Mouse (Mus musculus): ENCODE results near the gene Robo4. TPM values are rescaled to one million over a fixed set of nuclear protein-coding genes. Genes with fewer than 3 reads are reported as not detected.

Gene Robo4
- total RNA-seq (2014; rRNA removed; ENCODE audit: low replicate concordance) (29.5 and 44.2 TPM in 2 replicates), polyA plus RNA-seq (2015; fragmentation: Nextera tagmentation; extraction: Ambion mirVana) (10.2 and 12.4 TPM in 2 replicates)

DNA sequence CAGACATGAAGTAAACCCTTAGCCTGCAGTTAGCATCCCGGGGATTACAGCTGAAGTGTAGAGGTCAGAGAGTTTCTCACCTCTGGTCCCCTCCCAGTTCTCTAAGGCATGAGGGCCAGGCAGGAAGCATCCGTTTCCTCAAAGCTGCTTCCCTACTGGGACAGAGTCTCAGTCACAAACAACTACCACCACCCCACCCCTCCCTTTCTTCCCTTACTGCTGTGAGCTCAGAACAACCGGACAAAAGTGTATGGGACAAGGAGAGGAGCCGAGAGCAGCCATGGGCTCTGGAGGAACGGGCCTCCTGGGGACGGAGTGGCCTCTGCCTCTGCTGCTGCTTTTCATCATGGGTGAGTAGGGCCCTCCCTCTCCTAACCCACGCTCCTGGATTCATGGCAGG is at the start of gene Robo4:
Robo4 (plus strand) TSS at position 96 of the 400 bp plus-strand sequence.
- 12% methylated on average over 7 of the region's 7 CpGs for WGBS
- Histone ChIP-seq H3K4me1 (ENCODE audit: control insufficient read depth, insufficient read depth) (no peaks in the 10 kb centered on the region; the same call in 1 of the 2 replicates), H3K9ac (replicated peaks; ENCODE audit: low read depth, low read length) (peak within 1 kb of the TSS; percentile 14), H3K4me2 (ENCODE audit: low read depth, low read length) (peak within 1 kb of the TSS; percentile 49), H3K27me3 (ENCODE audit: control insufficient read depth, insufficient read depth, low read length) (no peaks in the 10 kb centered on the region), H3K36me3 (replicated peaks; ENCODE audit: control insufficient read depth, insufficient read depth, low read length) (no peaks in the 10 kb centered on the region), H3K27ac (ENCODE audit: low read depth) (peak within 1 kb of the TSS; percentile 83), H3K9me3 (replicated peaks; ENCODE audit: control insufficient read depth, low read length) (no peaks in the 10 kb centered on the region), H3K4me3 (ENCODE audit: low read depth, low read length) (peak within 1 kb of the TSS; percentile 32)
- peak; percentile 70 for DNase-seq (ENCODE audit: low spot score)
- TF ChIP-seq EP300 (IDR thresholded peaks at IDR 0.05; ENCODE audit: low read depth) (no peak), CTCF (IDR thresholded peaks at IDR 0.05; ENCODE audit: low read depth) (no peak)
- ATAC-seq (ENCODE audit: insufficient read depth, low read depth): peak; percentile 67

DNA sequence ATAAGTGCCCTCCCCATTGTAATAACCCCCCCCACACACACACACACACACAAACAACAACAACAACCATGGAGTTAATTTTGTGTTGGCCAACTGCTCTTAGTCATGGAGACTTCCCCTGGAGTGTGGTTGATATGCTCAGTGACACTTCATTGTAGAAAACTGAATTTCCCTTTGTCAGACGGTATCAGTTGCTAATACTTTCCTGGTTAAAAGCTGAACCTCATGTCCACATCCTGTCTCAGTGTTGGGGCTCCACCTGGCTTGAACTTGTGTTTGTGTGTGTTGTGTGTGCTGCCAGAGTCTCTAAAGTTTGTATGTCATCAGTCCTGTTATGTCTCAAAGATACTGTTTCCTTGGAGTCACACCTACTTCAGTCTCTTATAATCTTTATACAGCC is 47.2 kb upstream of the Robo4 start:
- WGBS: 62% methylated on average over 1 of the region's 1 CpGs
- H3K4me3 ChIP-seq (ENCODE audit: low read depth, low read length): no peak overlapping the region
- H3K4me2 ChIP-seq (ENCODE audit: low read depth, low read length): no peak overlapping the region
- no peak for DNase-seq (ENCODE audit: low spot score)
- no peak for TF ChIP-seq CTCF (IDR thresholded peaks at IDR 0.05; ENCODE audit: low read depth)
- TF ChIP-seq EP300 (IDR thresholded peaks at IDR 0.05; ENCODE audit: low read depth): no peak
- no peaks in the 10 kb centered on the region for H3K36me3 ChIP-seq (replicated peaks; ENCODE audit: control insufficient read depth, insufficient read depth, low read length)
- H3K9ac ChIP-seq (replicated peaks; ENCODE audit: low read depth, low read length): no peak overlapping the region
- no peaks in the 10 kb centered on the region for H3K4me1 ChIP-seq (ENCODE audit: control insufficient read depth, insufficient read depth)
- H3K27ac ChIP-seq (ENCODE audit: low read depth): no peak overlapping the region
- no peaks in the 10 kb centered on the region for H3K27me3 ChIP-seq (ENCODE audit: control insufficient read depth, insufficient read depth, low read length)
- no peaks in the 10 kb centered on the region for H3K9me3 ChIP-seq (replicated peaks; ENCODE audit: control insufficient read depth, low read length)
- no peak for ATAC-seq (ENCODE audit: insufficient read depth, low read depth)

DNA sequence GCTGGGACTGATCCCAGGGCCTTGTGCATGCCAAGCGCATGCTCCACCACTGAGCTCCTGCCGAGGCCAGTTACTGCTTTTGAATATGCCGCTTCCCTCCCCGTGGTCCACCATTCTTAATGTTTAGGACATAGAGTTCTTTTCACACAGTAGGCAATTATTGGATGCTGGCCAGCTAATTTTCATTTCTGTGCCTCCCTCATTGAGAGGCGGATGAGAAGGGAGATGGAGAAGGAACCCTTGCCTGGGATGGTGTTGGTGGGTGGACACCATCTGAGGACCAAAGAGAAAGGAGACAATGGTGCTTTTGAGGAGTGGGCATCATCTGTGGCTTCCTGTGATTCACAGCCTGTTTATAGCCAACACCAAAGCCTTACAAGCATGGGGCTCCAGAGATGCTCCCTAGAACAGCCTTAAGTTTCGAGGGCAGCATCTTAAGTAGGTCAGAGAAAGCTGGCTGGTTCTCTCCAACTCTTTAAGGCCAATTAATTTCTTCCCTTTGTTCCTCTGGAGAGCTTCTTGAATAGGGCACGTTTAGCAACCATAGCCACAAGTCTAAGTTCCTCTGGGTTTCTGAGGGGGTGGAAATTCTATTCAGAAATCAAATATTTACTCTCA is 42.9 kb upstream of the Robo4 start:
- ATAC-seq (ENCODE audit: insufficient read depth, low read depth) (no peak), DNase-seq (ENCODE audit: low spot score) (no peak)
- Histone ChIP-seq H3K27ac (ENCODE audit: low read depth) (no peak overlapping the region), H3K4me3 (ENCODE audit: low read depth, low read length) (no peak overlapping the region), H3K4me1 (ENCODE audit: control insufficient read depth, insufficient read depth) (no peaks in the 10 kb centered on the region), H3K9me3 (replicated peaks; ENCODE audit: control insufficient read depth, low read length) (no peaks in the 10 kb centered on the region), H3K4me2 (ENCODE audit: low read depth, low read length) (no peak overlapping the region), H3K9ac (replicated peaks; ENCODE audit: low read depth, low read length) (no peak overlapping the region), H3K27me3 (ENCODE audit: control insufficient read depth, insufficient read depth, low read length) (no peaks in the 10 kb centered on the region), H3K36me3 (replicated peaks; ENCODE audit: control insufficient read depth, insufficient read depth, low read length) (no peaks in the 10 kb centered on the region)
- no peak for TF ChIP-seq EP300 (IDR thresholded peaks at IDR 0.05; ENCODE audit: low read depth)
- no peak for TF ChIP-seq CTCF (IDR thresholded peaks at IDR 0.05; ENCODE audit: low read depth)
- 79% methylated on average over 7 of the region's 7 CpGs for WGBS

DNA sequence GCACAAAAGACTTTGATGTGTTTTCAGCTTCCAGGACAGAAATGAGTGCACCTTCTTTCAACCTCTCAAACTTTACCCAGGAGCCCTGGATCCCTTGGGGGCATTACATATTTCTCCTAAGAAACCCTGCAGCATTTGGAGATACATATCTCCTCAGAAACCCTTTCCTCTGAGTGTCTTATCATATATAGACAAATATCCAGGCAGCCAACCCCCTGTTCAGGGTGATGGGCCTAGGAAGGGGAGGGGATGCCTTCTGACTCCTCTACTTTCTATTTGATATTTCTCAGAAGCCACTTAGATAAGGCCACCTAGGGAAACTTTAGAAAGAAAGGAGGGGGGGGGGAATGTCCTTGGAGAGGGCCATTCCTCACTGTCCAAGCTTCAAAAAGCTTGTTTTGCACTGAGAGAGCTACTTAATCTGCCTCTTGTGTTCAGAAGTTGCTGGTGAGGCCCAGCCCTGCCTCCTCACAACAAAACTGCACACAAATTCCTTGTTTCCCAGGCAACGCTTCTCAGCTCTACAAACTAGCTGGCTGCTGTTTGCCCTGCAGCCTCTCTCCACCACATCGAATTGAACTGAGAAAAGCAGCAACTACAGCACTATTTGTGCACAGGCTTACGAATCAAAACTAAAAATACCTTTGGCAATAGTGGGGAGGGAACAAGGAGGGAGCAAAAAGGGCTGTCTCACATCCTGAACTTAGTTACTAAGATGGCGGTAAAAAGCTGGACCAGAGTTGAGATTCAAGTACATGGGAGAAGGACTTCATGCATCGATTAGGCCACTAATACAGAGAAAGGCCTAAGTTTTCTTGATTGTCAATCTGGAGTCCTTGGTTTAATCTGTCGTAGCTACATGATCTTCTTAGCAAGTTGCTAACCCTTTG is 42.1 kb upstream of the Robo4 start:
- Histone ChIP-seq H3K27ac (ENCODE audit: low read depth) (no peak overlapping the region), H3K9me3 (replicated peaks; ENCODE audit: control insufficient read depth, low read length) (no peaks in the 10 kb centered on the region), H3K4me1 (ENCODE audit: control insufficient read depth, insufficient read depth) (no peaks in the 10 kb centered on the region), H3K9ac (replicated peaks; ENCODE audit: low read depth, low read length) (no peak overlapping the region), H3K36me3 (replicated peaks; ENCODE audit: control insufficient read depth, insufficient read depth, low read length) (no peaks in the 10 kb centered on the region), H3K4me2 (ENCODE audit: low read depth, low read length) (no peak overlapping the region), H3K27me3 (ENCODE audit: control insufficient read depth, insufficient read depth, low read length) (no peaks in the 10 kb centered on the region), H3K4me3 (ENCODE audit: low read depth, low read length) (no peak overlapping the region)
- ATAC-seq (ENCODE audit: insufficient read depth, low read depth): no peak; the same call in 1 of the 2 replicates
- 51% methylated on average over 6 of the region's 6 CpGs for WGBS
- TF ChIP-seq EP300 (IDR thresholded peaks at IDR 0.05; ENCODE audit: low read depth) (no peak), CTCF (IDR thresholded peaks at IDR 0.05; ENCODE audit: low read depth) (no peak)
- DNase-seq (ENCODE audit: low spot score): peak; percentile 15

DNA sequence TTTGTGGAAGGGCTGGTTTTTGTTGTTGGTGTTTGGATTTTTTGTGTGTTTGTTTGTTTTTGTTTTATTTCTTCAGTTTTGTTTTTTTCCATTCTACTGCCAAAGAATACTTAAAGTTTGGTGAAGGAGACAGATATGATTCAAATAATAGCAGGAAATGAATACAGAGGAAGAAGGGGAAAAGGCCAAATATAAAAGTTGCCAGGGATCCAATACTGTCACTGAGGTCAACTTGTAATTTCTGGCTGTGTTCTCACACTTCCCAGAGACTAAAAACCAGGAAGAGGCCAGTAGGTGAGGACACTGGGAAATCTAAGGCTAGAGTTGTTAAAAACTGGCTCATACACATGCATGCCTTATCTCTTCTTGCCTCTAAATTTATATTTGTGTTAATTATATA is 39.6 kb upstream of the Robo4 start:
- Histone ChIP-seq H3K9ac (replicated peaks; ENCODE audit: low read depth, low read length) (no peak overlapping the region), H3K36me3 (replicated peaks; ENCODE audit: control insufficient read depth, insufficient read depth, low read length) (no peaks in the 10 kb centered on the region), H3K27me3 (ENCODE audit: control insufficient read depth, insufficient read depth, low read length) (no peaks in the 10 kb centered on the region), H3K27ac (ENCODE audit: low read depth) (no peak overlapping the region), H3K4me2 (ENCODE audit: low read depth, low read length) (no peak overlapping the region), H3K4me1 (ENCODE audit: control insufficient read depth, insufficient read depth) (no peaks in the 10 kb centered on the region), H3K9me3 (replicated peaks; ENCODE audit: control insufficient read depth, low read length) (no peaks in the 10 kb centered on the region), H3K4me3 (ENCODE audit: low read depth, low read length) (no peak overlapping the region)
- DNase-seq (ENCODE audit: low spot score) (no peak), ATAC-seq (ENCODE audit: insufficient read depth, low read depth) (no peak)
- TF ChIP-seq EP300 (IDR thresholded peaks at IDR 0.05; ENCODE audit: low read depth) (no peak), CTCF (IDR thresholded peaks at IDR 0.05; ENCODE audit: low read depth) (no peak)
